Mouse (Mus musculus) neural tube, embryonic 11.5 days (tissue): ENCODE results near the gene Fnbp1. TPM values are rescaled to one million over a fixed set of nuclear protein-coding genes. Genes with fewer than 3 reads are reported as not detected.

ENCODE experiments used
- ATAC-seq: fragments of 200-750 bp; cut with Nextera tagmentation; 2 replicates; pipeline ENCODE4 v1.8.0; 2017; ENCODE audit warnings: moderate number of reproducible peaks, mild to moderate bottlenecking, moderate TSS enrichment, moderate library complexity; ENCODE audit not compliant: insufficient read depth, low FRiP score, low TSS enrichment
- DNase-seq: peaks from one replicate; pipeline ENCODE4 v3.0.0-alpha.2; 2015; ENCODE audit warnings: low spot score
- H3K27ac ChIP-seq: fragments of 300-500 bp; sonication (generic); 2 replicates; pipeline ENCODE4 v1.5.1; 2014; ENCODE audit warnings: low read depth, mild to moderate bottlenecking, low read length
- H3K27me3 ChIP-seq: fragments of 300-500 bp; sonication (generic); 2 replicates; pipeline ENCODE4 v1.6.1; 2014; ENCODE audit warnings: mild to moderate bottlenecking, low read length, mixed read lengths; ENCODE audit not compliant: control insufficient read depth, insufficient read depth
- H3K36me3 ChIP-seq: fragments of 300-500 bp; sonication (generic); 2 replicates; pipeline ENCODE4 v1.6.1; 2014; ENCODE audit warnings: mild to moderate bottlenecking, low read length, moderate library complexity, mixed read lengths; ENCODE audit not compliant: control insufficient read depth, insufficient read depth
- H3K4me1 ChIP-seq: fragments of 300-500 bp; sonication (generic); 2 replicates; pipeline ENCODE4 v1.6.1; 2014; ENCODE audit warnings: low read length, mixed read lengths; ENCODE audit not compliant: control insufficient read depth, insufficient read depth
- H3K4me2 ChIP-seq: fragments of 300-500 bp; sonication (generic); 2 replicates; pipeline ENCODE4 v1.6.1; 2014; ENCODE audit warnings: low read depth, mild to moderate bottlenecking, moderate library complexity
- H3K4me3 ChIP-seq: fragments of 300-500 bp; sonication (generic); 2 replicates; pipeline ENCODE4 v1.5.1; 2014; ENCODE audit warnings: low read depth, low read length
- H3K9ac ChIP-seq: fragments of 300-500 bp; sonication (generic); 2 replicates; pipeline ENCODE4 v1.6.1; 2014; ENCODE audit warnings: mild to moderate bottlenecking, low read length
- H3K9me3 ChIP-seq: fragments of 300-500 bp; sonication (generic); 2 replicates; pipeline ENCODE4 v1.6.1; 2016; ENCODE audit warnings: low read length; ENCODE audit not compliant: control insufficient read depth
- WGBS: fragments of 180-500 bp; shearing (Covaris S2); extraction: QIAGEN DNeasy Blood & Tissue Kit; methylation state at CpG from one replicate; pipeline ENCODE4 v1.1.7; 2014; 5-methylcytosine and 5-hydroxymethylcytosine counted together
- polyA plus RNA-seq: library from polyadenylated mRNA; unstranded; fragments of >200 nt; fragmentation: Nextera tagmentation; extraction: Ambion mirVana; gene quantifications from 2 replicates; pipeline ENCODE4 v1.2.1, GENCODE M21; 2014

Gene Fnbp1
- polyA plus RNA-seq, 1 experiment from 2014 or later: 17.6 TPM

GRCm38 (mm10) chr2:31018519-31018918 is 123.3 kb downstream of the Fnbp1 start:
- DNase-seq: no peak
- WGBS: 88% methylated on average over 8 of the region's 8 CpGs
- peaks cover 4% of the 10 kb centered on the region; the same call in 1 of the 2 replicates for H3K36me3 ChIP-seq

GRCm38 (mm10) chr2:31017625-31018317 is 124.0 kb downstream of the Fnbp1 start:
- no peaks in the 10 kb centered on the region for H3K27me3 ChIP-seq
- H3K9ac ChIP-seq: no peak overlapping the region
- no peak overlapping the region for H3K27ac ChIP-seq
- no peak for ATAC-seq
- no peak overlapping the region for H3K4me3 ChIP-seq
- H3K9me3 ChIP-seq: no peaks in the 10 kb centered on the region
- no peak overlapping the region for H3K4me2 ChIP-seq
- no peak for DNase-seq
- peaks cover 4% of the 10 kb centered on the region; the same call in 1 of the 2 replicates for H3K36me3 ChIP-seq
- WGBS: 91% methylated on average over 18 of the region's 18 CpGs
- H3K4me1 ChIP-seq: no peaks in the 10 kb centered on the region

More at GRCm38 (mm10) chr2:31018519-31018918, 123.3 kb downstream of the Fnbp1 start:
- ATAC-seq: no peak
- Histone ChIP-seq H3K4me2 (no peak overlapping the region), H3K9me3 (no peaks in the 10 kb centered on the region), H3K4me3 (no peak overlapping the region), H3K4me1 (no peaks in the 10 kb centered on the region), H3K9ac (no peak overlapping the region), H3K27ac (no peak overlapping the region), H3K27me3 (no peaks in the 10 kb centered on the region)

- Histone ChIP-seq H3K9me3 (no peaks in the 10 kb centered on the region), H3K27me3 (no peaks in the 10 kb centered on the region), H3K4me2 (no peak overlapping the region), H3K36me3 (peaks cover 4% of the 10 kb centered on the region; the same call in 1 of the 2 replicates), H3K4me1 (no peaks in the 10 kb centered on the region), H3K9ac (no peak overlapping the region), H3K4me3 (no peak overlapping the region), H3K27ac (no peak overlapping the region)
- 73% methylated on average over 14 of the region's 14 CpGs for WGBS
- DNase-seq (no peak), ATAC-seq (no peak)
These were observed 128.3 kb downstream of the Fnbp1 start for GRCm38 (mm10) chr2:31013371-31014120.

- no peaks in the 10 kb centered on the region for H3K4me1 ChIP-seq
- H3K27ac ChIP-seq: no peak overlapping the region
- peaks cover 4% of the 10 kb centered on the region for H3K36me3 ChIP-seq
- no peak overlapping the region for H3K4me3 ChIP-seq
- H3K9ac ChIP-seq: no peak overlapping the region
- no peak for DNase-seq
- no peak overlapping the region for H3K4me2 ChIP-seq
- whole genome bisulfite sequencing: 89% methylated on average over 5 of the region's 5 CpGs
- ATAC-seq: no peak
- H3K27me3 ChIP-seq: no peaks in the 10 kb centered on the region
- no peaks in the 10 kb centered on the region for H3K9me3 ChIP-seq
These were observed 134.6 kb downstream of the Fnbp1 start for GRCm38 (mm10) chr2:31007208-31007607.

GRCm38 (mm10) chr2:31006434-31006833 is 135.4 kb downstream of the Fnbp1 start:
- H3K36me3 ChIP-seq: peaks cover 2% of the 10 kb centered on the region
- WGBS: 88% methylated on average over 5 of the region's 5 CpGs

GRCm38 (mm10) chr2:31005453-31005852 is 136.4 kb downstream of the Fnbp1 start:
- peaks cover 2% of the 10 kb centered on the region for H3K36me3 ChIP-seq
- H3K9ac ChIP-seq: no peak overlapping the region
- ATAC-seq (no peak), DNase-seq (no peak)
- H3K27me3 ChIP-seq: no peaks in the 10 kb centered on the region
- H3K4me3 ChIP-seq: no peak overlapping the region
- H3K4me1 ChIP-seq: no peaks in the 10 kb centered on the region
- no peak overlapping the region for H3K4me2 ChIP-seq
- WGBS: 93% methylated on average over 2 of the region's 2 CpGs
- no peak overlapping the region for H3K27ac ChIP-seq
- H3K9me3 ChIP-seq: no peaks in the 10 kb centered on the region

More at GRCm38 (mm10) chr2:31006434-31006833, 135.4 kb downstream of the Fnbp1 start:
- Histone ChIP-seq H3K27me3 (no peaks in the 10 kb centered on the region), H3K4me2 (no peak overlapping the region), H3K9me3 (no peaks in the 10 kb centered on the region), H3K27ac (no peak overlapping the region), H3K4me3 (no peak overlapping the region), H3K9ac (no peak overlapping the region), H3K4me1 (no peaks in the 10 kb centered on the region)
- ATAC-seq (no peak), DNase-seq (no peak)

GRCm38 (mm10) chr2:31002857-31003256 is 139.0 kb downstream of the Fnbp1 start:
- WGBS: 96% methylated on average over 10 of the region's 10 CpGs

GRCm38 (mm10) chr2:30998443-30999260 is 143.2 kb downstream of the Fnbp1 start:
- Histone ChIP-seq H3K9ac (no peak overlapping the region), H3K27ac (peak overlapping the region; percentile 40), H3K9me3 (no peaks in the 10 kb centered on the region), H3K27me3 (no peaks in the 10 kb centered on the region), H3K4me2 (no peak overlapping the region), H3K36me3 (no peaks in the 10 kb centered on the region), H3K4me3 (no peak overlapping the region), H3K4me1 (no peaks in the 10 kb centered on the region)
- ATAC-seq (no peak), DNase-seq (peak; percentile 35)
- 47% methylated on average over 8 of the region's 8 CpGs for WGBS

More at GRCm38 (mm10) chr2:31002857-31003256, 139.0 kb downstream of the Fnbp1 start:
- H3K4me3 ChIP-seq: no peak overlapping the region
- no peaks in the 10 kb centered on the region for H3K9me3 ChIP-seq
- ATAC-seq (no peak), DNase-seq (no peak)
- H3K9ac ChIP-seq: no peak overlapping the region
- no peak overlapping the region for H3K4me2 ChIP-seq
- H3K4me1 ChIP-seq: no peaks in the 10 kb centered on the region
- H3K27me3 ChIP-seq: no peaks in the 10 kb centered on the region
- no peak overlapping the region for H3K27ac ChIP-seq
- H3K36me3 ChIP-seq: peaks cover 2% of the 10 kb centered on the region
